Mouse (Mus musculus) cortical plate, adult 2 months (tissue): ENCODE measurements around the gene Zfp536.

Source experiments
- CTCF ChIP-seq: fragments of 200-500 bp; IDR thresholded peaks from 2 replicates; pipeline ENCODE4 v1.5.1; 2011; ENCODE audit warnings: mild to moderate bottlenecking, control low read depth, low read length; ENCODE audit not compliant: insufficient read depth; ENCODE audit errors: extremely low read depth
- POLR2A ChIP-seq: fragments of 200-500 bp; IDR thresholded peaks from 2 replicates; pipeline ENCODE4 v1.6.1; 2011; ENCODE audit warnings: mild to moderate bottlenecking, low read length, control low read depth; ENCODE audit not compliant: insufficient read depth; ENCODE audit errors: extremely low read depth

GRCm38 (mm10) chr7:37563831-37564400 lies 209.5 kb downstream of the Zfp536 start:
- no peak for TF ChIP-seq POLR2A
- no peak for TF ChIP-seq CTCF
